Mouse (Mus musculus) layer of hippocampus, adult 2 months (tissue): ENCODE results near the gene Hydin. TPM values are rescaled to one million over a fixed set of nuclear protein-coding genes. Genes with fewer than 3 reads are reported as not detected.

Source experiments
- DNase-seq, 2 experiments: peaks; one replicate each; pipeline ENCODE4 v3.0.0; 2022; ENCODE audit warnings: low spot score in 2 of 2
- H3K27ac ChIP-seq: fragments of 200-600 bp; 2 replicates; pipeline ENCODE4 v1.8.1; 2022
- H3K4me3 ChIP-seq: fragments of 200-600 bp; 2 replicates; pipeline ENCODE4 v1.8.1; 2022; ENCODE audit warnings: mild to moderate bottlenecking
- CTCF ChIP-seq: fragments of 200-600 bp; conservative IDR thresholded peaks from 2 replicates; pipeline ENCODE4 v1.8.1; 2022; ENCODE audit warnings: antibody characterized with exemption, mild to moderate bottlenecking, moderate library complexity
- total RNA-seq, 2 experiments: library from RNA; stranded (reverse); gene quantifications; 2 replicates each; pipeline ENCODE4 v1.2.3; 2021

The Hydin gene
- total RNA-seq, 2 experiments from 2014 or later: 0.42 to 0.67 TPM

DNA sequence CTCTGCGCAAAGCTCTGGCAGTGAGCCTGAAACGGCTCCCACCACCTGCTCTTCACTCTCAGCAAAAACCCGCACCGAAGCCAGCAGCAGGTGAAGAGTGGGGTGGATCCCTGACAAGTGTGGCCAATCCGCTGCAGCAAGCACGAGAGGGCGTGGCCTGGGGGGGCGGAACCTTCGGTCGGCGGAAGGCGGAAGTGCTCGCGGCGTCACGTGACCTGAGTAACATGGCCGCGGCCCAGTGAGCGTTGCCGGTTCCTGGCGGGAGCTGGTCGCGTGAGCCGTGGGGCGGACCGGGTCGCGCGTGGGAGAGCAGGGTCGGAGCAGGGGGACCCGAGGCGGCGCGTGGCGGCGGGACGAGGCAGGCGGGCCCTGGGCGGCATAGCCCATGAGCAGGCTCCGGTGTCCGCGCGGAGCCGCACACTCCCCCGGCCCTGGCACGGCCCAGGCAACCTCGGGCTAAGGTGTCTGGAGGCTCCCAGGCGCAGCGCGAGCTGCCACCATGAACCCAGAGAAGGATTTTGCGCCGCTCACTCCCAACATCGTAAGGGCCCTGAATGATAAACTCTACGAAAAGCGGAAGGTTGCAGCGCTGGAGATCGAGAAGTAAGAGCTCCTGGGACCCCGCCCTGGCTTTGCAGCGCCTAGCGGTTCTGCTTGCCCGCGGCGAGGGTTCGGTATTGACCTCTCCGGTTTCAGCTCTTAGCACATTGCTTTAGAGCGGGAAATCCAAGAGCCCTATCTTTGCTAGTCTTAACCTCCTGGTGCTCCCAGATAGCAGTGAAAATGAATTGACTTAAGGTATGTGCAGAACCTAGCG, 351.8 kb downstream of the Hydin start, which contains the start of gene Vac14:
Gene Vac14, plus strand, starts transcription at position 195 of the 817 bp plus-strand sequence.
- H3K4me3 ChIP-seq: peak within 1 kb of the TSS; percentile 95
- DNase-seq: peak; percentile 96 to 97
- no peak for TF ChIP-seq CTCF
- H3K27ac ChIP-seq: peak within 1 kb of the TSS; percentile 79

DNA sequence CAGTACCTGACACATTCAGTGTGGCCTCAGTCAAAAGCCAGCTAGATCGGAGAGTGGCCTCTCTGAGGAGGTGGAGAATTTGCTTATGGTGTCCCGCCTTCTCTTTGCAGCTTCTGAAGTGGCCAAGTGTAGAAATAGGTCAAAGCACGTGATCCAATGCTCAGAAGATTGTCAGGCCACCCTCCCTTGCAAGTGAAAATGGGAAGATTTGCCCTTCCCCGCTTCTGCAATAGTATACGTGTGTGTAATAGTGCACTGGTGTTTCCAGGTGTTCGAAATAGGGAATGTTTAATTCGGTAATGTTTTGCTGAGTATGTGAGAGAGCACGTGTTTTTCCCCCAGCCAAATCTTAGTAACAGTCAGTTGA, 352.4 kb downstream of the Hydin start:
- Histone ChIP-seq H3K4me3 (peak overlapping the region; percentile 95), H3K27ac (peak overlapping the region; percentile 79; the same call in 1 of the 2 replicates)
- no peak for DNase-seq
- TF ChIP-seq CTCF: no peak

DNA sequence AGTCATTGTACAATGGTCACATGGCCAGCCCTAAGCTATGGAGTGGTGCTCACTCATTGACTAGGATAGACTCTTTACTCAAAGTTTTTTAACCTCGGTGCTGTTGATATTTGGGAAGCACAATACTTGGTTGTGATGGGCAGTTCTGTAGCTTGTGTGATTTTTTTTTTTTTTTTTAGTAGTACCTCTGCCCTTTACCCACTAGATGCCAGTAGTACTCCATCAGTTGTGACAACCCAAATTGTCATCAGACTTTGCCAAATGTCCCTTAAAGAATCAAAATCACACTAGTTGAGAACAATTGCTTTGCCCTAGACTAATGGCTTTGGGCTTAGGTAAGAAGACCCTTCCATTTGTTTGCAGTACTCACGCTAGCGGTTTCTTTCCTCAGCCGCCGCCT, 353.1 kb downstream of the Hydin start:
- peak; percentile 73 for TF ChIP-seq CTCF
- DNase-seq: no peak
- Histone ChIP-seq H3K27ac (no peak overlapping the region), H3K4me3 (0 out of 2 replicates have a peak overlapping the region, but pooled peaks have one; percentile 95)

GRCm38 (mm10) chr8:110626431-110626830, 359.7 kb downstream of the Hydin start:
- no peak overlapping the region for H3K4me3 ChIP-seq
- H3K27ac ChIP-seq: no peak overlapping the region
- peak; percentile 37 to 55 for DNase-seq
- 0 out of 2 replicates have a peak, but pooled peaks have one; percentile 4 for TF ChIP-seq CTCF

GRCm38 (mm10) chr8:110629245-110630063, 362.7 kb downstream of the Hydin start:
- no peak overlapping the region; the same call in 1 of the 2 replicates for H3K27ac ChIP-seq
- H3K4me3 ChIP-seq: no peak overlapping the region
- peak in 1 of 2 experiments; percentile 68 for DNase-seq
- peak; percentile 76 for TF ChIP-seq CTCF

DNA sequence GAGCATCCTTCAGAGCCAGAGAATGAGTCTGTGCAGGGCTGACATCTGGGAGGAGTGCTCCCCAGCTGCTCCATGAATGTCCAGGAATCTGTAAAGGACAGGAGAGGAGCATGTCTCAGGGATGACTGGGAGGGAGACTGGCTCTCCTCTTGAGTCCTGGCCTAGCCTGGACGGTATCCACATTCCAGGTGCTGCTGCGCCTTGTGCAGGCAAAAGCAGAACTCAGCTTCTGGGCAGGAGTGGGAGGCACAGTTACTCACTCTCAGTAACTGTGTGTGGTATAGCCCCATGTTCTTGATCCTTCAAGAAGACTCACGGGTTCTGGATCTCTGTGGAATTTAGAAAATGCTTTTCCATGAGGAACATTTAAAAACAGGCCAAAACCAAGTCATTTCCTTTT, 363.3 kb downstream of the Hydin start:
- DNase-seq: no peak
- no peak for TF ChIP-seq CTCF
- no peak overlapping the region for H3K27ac ChIP-seq

GRCm38 (mm10) chr8:110630571-110631071, 363.8 kb downstream of the Hydin start:
- no peak for TF ChIP-seq CTCF
- Histone ChIP-seq H3K4me3 (no peak overlapping the region), H3K27ac (peak overlapping the region; percentile 54; the same call in 1 of the 2 replicates)
- peak in 1 of 2 experiments; percentile 53 for DNase-seq

More for the DNA sequence above, 363.3 kb downstream of the Hydin start:
- H3K4me3 ChIP-seq: no peak overlapping the region

GRCm38 (mm10) chr8:110631201-110631600, 364.4 kb downstream of the Hydin start:
- no peak for DNase-seq
- no peak overlapping the region for H3K4me3 ChIP-seq
- no peak for TF ChIP-seq CTCF
- H3K27ac ChIP-seq: no peak overlapping the region

GRCm38 (mm10) chr8:110633814-110634213, 367.0 kb downstream of the Hydin start:
- no peak overlapping the region for H3K4me3 ChIP-seq
- TF ChIP-seq CTCF: no peak
- no peak overlapping the region for H3K27ac ChIP-seq
- DNase-seq: no peak

GRCm38 (mm10) chr8:110636182-110636581, 369.4 kb downstream of the Hydin start:
- H3K4me3 ChIP-seq: no peak overlapping the region
- no peak for DNase-seq
- H3K27ac ChIP-seq: no peak overlapping the region
- TF ChIP-seq CTCF: no peak

DNA sequence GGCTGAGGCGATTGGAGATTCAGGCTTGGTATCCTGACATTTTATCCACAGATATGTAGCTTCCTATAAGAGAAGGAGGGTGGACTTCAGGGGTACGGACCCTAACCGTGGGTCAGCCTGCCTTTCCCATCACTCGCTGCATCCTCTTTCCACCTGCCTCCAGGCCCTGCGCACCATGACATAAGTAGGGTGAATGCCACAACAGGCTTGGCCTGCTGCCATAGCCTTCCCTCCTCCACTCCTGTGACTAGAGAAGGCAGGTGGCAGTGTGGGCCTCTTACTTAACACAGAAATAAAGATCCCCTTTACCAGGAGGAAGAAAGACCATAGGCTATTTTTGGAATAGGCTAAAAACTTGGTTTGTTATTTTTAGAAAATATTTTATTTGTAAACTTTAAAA, 375.6 kb downstream of the Hydin start:
- Histone ChIP-seq H3K27ac (no peak overlapping the region), H3K4me3 (no peak overlapping the region)
- TF ChIP-seq CTCF: no peak
- no peak for DNase-seq

DNA sequence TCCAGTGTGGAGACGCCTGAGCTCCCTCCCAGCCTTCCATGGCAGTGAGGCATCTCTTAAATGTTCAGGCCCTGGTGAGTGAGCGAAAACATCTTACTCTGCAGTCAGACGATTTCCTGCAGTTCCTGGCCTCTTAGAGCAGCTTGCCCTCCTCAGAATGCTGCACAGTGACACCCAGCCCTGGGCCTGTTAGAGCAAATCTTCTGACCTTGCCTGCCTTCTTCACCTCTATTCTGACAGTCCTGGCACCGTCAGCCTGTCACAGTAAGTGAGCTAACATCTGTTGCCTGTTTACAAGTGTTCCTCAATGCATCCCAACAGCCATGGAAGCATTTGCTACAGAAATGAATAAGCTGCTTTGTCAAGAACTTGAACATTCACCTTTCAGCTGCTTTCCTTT, 376.4 kb downstream of the Hydin start:
- H3K4me3 ChIP-seq: no peak overlapping the region
- H3K27ac ChIP-seq: no peak overlapping the region
- no peak for TF ChIP-seq CTCF
- DNase-seq: no peak

- Histone ChIP-seq H3K27ac (no peak overlapping the region), H3K4me3 (no peak overlapping the region)
- TF ChIP-seq CTCF: no peak
- no peak for DNase-seq
Observed at GRCm38 (mm10) chr8:110644422-110644821, 377.6 kb downstream of the Hydin start.
